Mouse (Mus musculus) heart, embryonic 13.5 days (tissue): ENCODE data around the gene Pex26. TPM values are rescaled to one million over a fixed set of nuclear protein-coding genes. Genes with fewer than 3 reads are reported as not detected.
A peak's percentile ranks its signal among the peaks of the same experiment; 100 is the strongest.

Experiments used
- ATAC-seq: fragments of 200-750 bp; cut with Nextera tagmentation; 2 replicates; pipeline ENCODE4 v1.8.0; 2017; ENCODE audit warnings: moderate TSS enrichment; ENCODE audit not compliant: insufficient number of reproducible peaks, low FRiP score, low TSS enrichment; ENCODE audit errors: extremely low read depth
- H3K27ac ChIP-seq: fragments of 300-500 bp; sonication (generic); replicated peaks from 2 replicates; pipeline ENCODE4 v1.5.1; 2015; ENCODE audit warnings: moderate library complexity, mild to moderate bottlenecking, inconsistent platforms
- H3K27me3 ChIP-seq: fragments of 300-500 bp; sonication (generic); replicated peaks from 2 replicates; pipeline ENCODE4 v1.6.1; 2015; ENCODE audit warnings: mild to moderate bottlenecking, inconsistent platforms
- H3K36me3 ChIP-seq: fragments of 300-500 bp; sonication (generic); 2 replicates; pipeline ENCODE4 v1.6.1; 2015; ENCODE audit warnings: mild to moderate bottlenecking, inconsistent platforms
- H3K4me1 ChIP-seq: fragments of 300-500 bp; sonication (generic); 2 replicates; pipeline ENCODE4 v1.6.1; 2015; ENCODE audit warnings: inconsistent platforms
- H3K4me2 ChIP-seq: fragments of 300-500 bp; sonication (generic); 2 replicates; pipeline ENCODE4 v1.6.1; 2015; ENCODE audit warnings: inconsistent platforms, mild to moderate bottlenecking, moderate library complexity
- H3K4me3 ChIP-seq: fragments of 300-500 bp; sonication (generic); 2 replicates; pipeline ENCODE4 v1.5.1; 2015; ENCODE audit warnings: moderate library complexity, mild to moderate bottlenecking, inconsistent platforms
- H3K9ac ChIP-seq: fragments of 300-500 bp; sonication (generic); 2 replicates; pipeline ENCODE4 v1.6.1; 2015; ENCODE audit warnings: inconsistent platforms, mild to moderate bottlenecking, moderate library complexity
- H3K9me3 ChIP-seq: fragments of 300-500 bp; sonication (generic); 2 replicates; pipeline ENCODE4 v1.6.1; 2016; ENCODE audit warnings: inconsistent platforms
- WGBS: fragments of 180-500 bp; shearing (Covaris S2); methylation state at CpG from one replicate; pipeline ENCODE4 v1.1.7; 2015; ENCODE audit warnings: mixed read lengths; 5-methylcytosine and 5-hydroxymethylcytosine counted together
- polyA plus RNA-seq: library from polyadenylated mRNA; unstranded; fragments of >200 nt; fragmentation: Nextera tagmentation; extraction: Ambion mirVana; gene quantifications from 2 replicates; pipeline ENCODE4 v1.2.1, GENCODE M21; 2015

Pex26 gene
- polyA plus RNA-seq, 1 experiment from 2014 or later = 4.7 TPM

DNA sequence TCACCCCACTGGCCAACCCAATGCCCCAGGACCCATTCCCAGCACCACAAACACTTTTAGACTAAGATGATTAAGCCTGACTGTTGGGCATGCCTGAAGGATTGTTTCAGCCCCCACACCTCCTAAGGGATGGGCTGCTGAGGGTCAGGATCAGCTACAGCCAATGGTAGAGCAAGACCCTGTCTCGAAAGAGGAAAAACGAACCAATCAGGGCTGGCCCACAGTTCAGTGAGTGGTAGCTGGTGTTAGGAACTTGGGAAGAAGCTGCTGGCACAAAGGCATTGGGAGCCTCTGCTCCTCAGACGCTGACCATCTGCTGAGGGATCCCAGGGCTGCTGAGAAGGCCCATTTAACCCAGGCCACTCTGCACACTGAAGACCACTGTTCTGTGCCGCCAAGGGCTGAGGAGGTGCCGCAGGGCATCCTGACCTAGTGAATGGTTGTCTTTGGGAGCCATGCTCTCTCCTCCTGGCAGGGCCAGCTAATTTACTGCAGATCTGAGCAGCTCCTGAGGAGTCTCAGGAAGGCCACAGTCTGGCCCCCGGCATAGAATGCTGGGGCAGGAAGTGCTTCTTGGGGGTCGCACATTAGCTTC, 16.0 kb upstream of the Pex26 start:
- Histone ChIP-seq H3K4me3 (no peak overlapping the region), H3K9ac (no peak overlapping the region), H3K4me2 (no peak overlapping the region), H3K4me1 (peaks cover 34% of the 10 kb centered on the region), H3K36me3 (no peaks in the 10 kb centered on the region), H3K9me3 (no peaks in the 10 kb centered on the region), H3K27me3 (no peaks in the 10 kb centered on the region), H3K27ac (no peak overlapping the region)
- no peak for ATAC-seq
- 73% methylated on average over 7 of the region's 7 CpGs for WGBS

GRCm38 (mm10) chr6:121171102-121171501, 12.4 kb upstream of the Pex26 start:
- no peak overlapping the region for H3K4me3 ChIP-seq
- ATAC-seq = 0 out of 2 replicates have a peak, but pooled peaks have one; percentile 22
- peaks cover 43% of the 10 kb centered on the region for H3K4me1 ChIP-seq
- no peaks in the 10 kb centered on the region for H3K36me3 ChIP-seq
- WGBS = 38% methylated on average over 6 of the region's 6 CpGs
- no peaks in the 10 kb centered on the region for H3K27me3 ChIP-seq
- no peak overlapping the region for H3K4me2 ChIP-seq
- H3K9ac ChIP-seq = no peak overlapping the region
- H3K27ac ChIP-seq = peak overlapping the region; percentile 51
- H3K9me3 ChIP-seq = no peaks in the 10 kb centered on the region

DNA sequence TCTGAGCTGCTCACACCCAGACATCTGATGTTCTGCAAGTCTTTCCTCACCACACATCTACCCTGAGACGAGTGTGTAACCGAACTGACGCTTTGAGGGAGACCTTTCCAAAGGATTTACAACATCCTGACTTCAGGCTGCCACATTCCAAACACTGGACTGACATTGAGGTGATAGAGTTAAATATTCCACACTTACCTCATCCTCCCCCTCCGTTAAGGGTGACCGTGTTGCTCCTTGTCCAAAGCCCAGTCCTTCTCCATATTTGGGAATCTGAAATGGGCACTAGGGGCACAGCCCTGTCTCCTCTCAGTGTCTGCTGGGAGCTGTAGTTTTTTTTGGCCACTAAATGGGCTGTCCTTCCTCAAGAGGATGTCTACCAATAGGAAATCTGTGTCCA, 10.0 kb upstream of the Pex26 start:
- Histone ChIP-seq H3K27ac (peak overlapping the region; percentile 93), H3K4me2 (peak overlapping the region; percentile 55), H3K27me3 (no peaks in the 10 kb centered on the region), H3K9me3 (no peaks in the 10 kb centered on the region), H3K4me3 (peak overlapping the region; percentile 25), H3K9ac (peak overlapping the region; percentile 79), H3K36me3 (no peaks in the 10 kb centered on the region), H3K4me1 (peaks cover 52% of the 10 kb centered on the region)
- no peak for ATAC-seq
- WGBS = 16% methylated on average over 5 of the region's 5 CpGs

DNA sequence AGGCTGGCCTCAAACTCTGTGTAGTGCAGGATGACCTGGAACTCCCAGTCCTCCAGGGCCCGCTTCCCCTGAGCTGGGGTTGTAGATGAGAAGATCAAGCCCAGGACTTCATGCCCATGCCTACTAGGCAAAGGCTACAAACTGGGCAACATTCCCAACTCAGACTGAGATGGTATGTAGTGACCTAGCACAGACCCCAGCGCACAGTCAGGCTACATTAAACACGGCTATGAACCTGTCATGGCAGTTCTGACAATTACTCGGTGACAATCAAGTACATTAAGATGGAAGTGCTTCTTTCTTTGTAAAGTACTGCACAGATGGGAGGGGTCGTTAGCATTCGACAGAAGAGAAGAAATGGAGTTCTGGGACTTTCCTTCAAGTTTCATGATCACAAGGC, 8.7 kb upstream of the Pex26 start:
- H3K27me3 ChIP-seq = no peaks in the 10 kb centered on the region
- no peak overlapping the region for H3K4me3 ChIP-seq
- H3K4me2 ChIP-seq = no peak overlapping the region
- WGBS = 87% methylated on average over 6 of the region's 6 CpGs
- peaks cover 56% of the 10 kb centered on the region for H3K4me1 ChIP-seq
- no peak overlapping the region for H3K9ac ChIP-seq
- H3K9me3 ChIP-seq = no peaks in the 10 kb centered on the region
- H3K27ac ChIP-seq = no peak overlapping the region
- no peak for ATAC-seq
- H3K36me3 ChIP-seq = no peaks in the 10 kb centered on the region

- no peak overlapping the region for H3K4me2 ChIP-seq
- no peak overlapping the region for H3K27ac ChIP-seq
- H3K9ac ChIP-seq = no peak overlapping the region; the same call in 1 of the 2 replicates
- H3K4me1 ChIP-seq = peaks cover 45% of the 10 kb centered on the region
- no peaks in the 10 kb centered on the region for H3K27me3 ChIP-seq
- H3K9me3 ChIP-seq = no peaks in the 10 kb centered on the region
- H3K36me3 ChIP-seq = no peaks in the 10 kb centered on the region
- no peak overlapping the region for H3K4me3 ChIP-seq
- WGBS = 44% methylated on average over 14 of the region's 14 CpGs
- ATAC-seq = no peak
Observed at GRCm38 (mm10) chr6:121176011-121176730, 7.3 kb upstream of the Pex26 start.

DNA sequence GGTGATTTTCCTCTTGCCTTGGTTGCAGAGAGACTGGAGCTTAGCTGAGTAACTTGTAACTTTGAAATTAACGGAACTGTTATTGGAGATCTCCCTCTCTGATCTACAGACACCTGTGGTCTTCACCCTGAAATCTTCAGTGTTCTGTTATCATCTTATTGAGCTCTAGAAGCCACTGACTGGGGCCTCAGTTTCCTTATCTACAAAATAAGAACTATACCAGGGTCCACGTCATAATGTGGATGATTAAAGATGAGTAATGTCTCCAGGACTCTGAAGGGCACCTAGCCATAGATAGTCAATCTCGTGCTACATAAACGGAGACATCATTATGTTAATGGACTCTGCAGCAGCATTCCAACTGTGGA, 6.8 kb upstream of the Pex26 start:
- no peak for ATAC-seq
- peaks cover 40% of the 10 kb centered on the region for H3K4me1 ChIP-seq
- H3K27me3 ChIP-seq = no peaks in the 10 kb centered on the region
- no peaks in the 10 kb centered on the region for H3K9me3 ChIP-seq
- no peak overlapping the region for H3K4me2 ChIP-seq
- H3K36me3 ChIP-seq = no peaks in the 10 kb centered on the region
- WGBS = 61% methylated on average over 4 of the region's 4 CpGs
- H3K4me3 ChIP-seq = no peak overlapping the region
- H3K27ac ChIP-seq = no peak overlapping the region
- no peak overlapping the region for H3K9ac ChIP-seq

DNA sequence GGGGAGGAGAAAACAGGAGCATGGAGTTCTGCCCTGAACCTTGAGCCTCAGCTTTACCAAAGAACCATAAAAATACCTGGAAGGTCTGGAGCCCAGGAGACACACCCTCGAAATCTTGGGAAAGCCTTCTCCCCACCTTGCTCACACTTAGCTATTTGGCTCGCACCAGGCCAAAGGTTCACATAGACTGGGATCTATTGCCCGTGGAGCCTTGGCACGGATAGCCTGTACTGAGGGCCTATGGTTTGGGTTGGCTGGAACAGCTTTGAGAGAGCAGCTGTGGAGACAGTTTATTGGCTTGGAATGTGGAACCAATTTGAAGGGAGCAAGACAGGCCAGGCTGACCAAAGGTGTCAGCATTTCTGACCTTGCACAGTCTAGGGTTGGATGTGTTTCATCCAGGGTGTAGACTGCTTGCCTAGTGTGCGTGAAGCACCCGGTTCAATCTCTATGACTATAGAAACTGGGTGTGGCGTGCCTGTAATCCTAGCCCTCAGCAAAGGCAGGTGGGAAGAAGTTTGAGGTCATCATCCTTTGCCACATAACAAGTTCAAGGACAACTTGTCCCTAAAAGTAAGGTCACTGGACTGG, 6.3 kb upstream of the Pex26 start:
- H3K4me1 ChIP-seq = peaks cover 39% of the 10 kb centered on the region
- H3K4me2 ChIP-seq = no peak overlapping the region
- no peak overlapping the region for H3K4me3 ChIP-seq
- no peak overlapping the region for H3K27ac ChIP-seq
- no peak for ATAC-seq
- H3K36me3 ChIP-seq = no peaks in the 10 kb centered on the region
- 86% methylated on average over 7 of the region's 7 CpGs for WGBS
- H3K9ac ChIP-seq = no peak overlapping the region
- no peaks in the 10 kb centered on the region for H3K27me3 ChIP-seq
- H3K9me3 ChIP-seq = no peaks in the 10 kb centered on the region

- peaks cover 27% of the 10 kb centered on the region for H3K4me1 ChIP-seq
- H3K4me2 ChIP-seq = no peak overlapping the region
- H3K9ac ChIP-seq = peak overlapping the region; percentile 40; the same call in 1 of the 2 replicates
- no peaks in the 10 kb centered on the region for H3K27me3 ChIP-seq
- no peaks in the 10 kb centered on the region for H3K36me3 ChIP-seq
- H3K4me3 ChIP-seq = no peak overlapping the region
- WGBS = 51% methylated on average over 7 of the region's 7 CpGs
- no peak for ATAC-seq
- H3K27ac ChIP-seq = 0 out of 2 replicates have a peak overlapping the region, but pooled peaks have one; percentile 36
- H3K9me3 ChIP-seq = no peaks in the 10 kb centered on the region
Observed at GRCm38 (mm10) chr6:121178700-121179358, 4.6 kb upstream of the Pex26 start.

DNA sequence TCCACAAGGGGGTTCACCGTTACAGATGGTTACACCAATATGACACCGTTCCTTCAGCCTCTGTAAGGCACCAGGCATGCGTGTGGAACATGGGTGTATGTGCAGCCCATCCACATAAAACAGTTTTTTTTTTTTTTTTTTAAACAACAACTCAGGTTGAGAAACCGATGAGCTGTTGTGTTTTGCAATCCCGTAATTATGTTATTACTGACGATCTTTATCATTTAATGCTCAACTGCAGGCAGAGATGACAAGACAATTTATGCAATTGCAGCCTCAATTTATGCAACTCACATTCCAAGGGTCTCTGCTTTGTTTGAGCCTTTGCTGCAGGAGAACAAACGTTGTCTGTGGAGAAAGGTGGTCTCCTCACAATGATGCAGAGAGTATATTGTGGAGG, 3.6 kb upstream of the Pex26 start:
- H3K4me1 ChIP-seq = peaks cover 30% of the 10 kb centered on the region
- H3K4me3 ChIP-seq = no peak overlapping the region
- no peak for ATAC-seq
- no peak overlapping the region for H3K4me2 ChIP-seq
- WGBS = 62% methylated on average over 7 of the region's 7 CpGs
- H3K9me3 ChIP-seq = no peaks in the 10 kb centered on the region
- H3K36me3 ChIP-seq = no peaks in the 10 kb centered on the region
- no peak overlapping the region for H3K9ac ChIP-seq
- no peak overlapping the region for H3K27ac ChIP-seq
- H3K27me3 ChIP-seq = no peaks in the 10 kb centered on the region

GRCm38 (mm10) chr6:121184198-121185140, 1.0 kb downstream of the Pex26 start:
- Histone ChIP-seq H3K4me1 (peaks cover 15% of the 10 kb centered on the region), H3K4me2 (peak overlapping the region; percentile 99), H3K9me3 (no peaks in the 10 kb centered on the region), H3K4me3 (peak overlapping the region; percentile 70), H3K27ac (peak overlapping the region; percentile 78), H3K27me3 (no peaks in the 10 kb centered on the region), H3K36me3 (peaks cover 30% of the 10 kb centered on the region), H3K9ac (peak overlapping the region; percentile 82)
- ATAC-seq = peak; percentile 53; the same call in 1 of the 2 replicates
- WGBS = 2% methylated on average over 35 of the region's 35 CpGs
